Mouse (Mus musculus) kidney, embryonic 16.5 days (tissue): ENCODE results near the gene Cdc42ep2. TPM values are rescaled to one million over a fixed set of nuclear protein-coding genes. Genes with fewer than 3 reads are reported as not detected.

Source experiments
- ATAC-seq: fragments of 200-750 bp; cut with Nextera tagmentation; 2 replicates; pipeline ENCODE4 v1.8.0; 2017; ENCODE audit warnings: moderate TSS enrichment; ENCODE audit not compliant: low FRiP score, low TSS enrichment
- H3K27ac ChIP-seq: fragments of 300-500 bp; sonication (generic); 2 replicates; pipeline ENCODE4 v1.5.1; 2014; ENCODE audit warnings: low read length
- H3K27me3 ChIP-seq: fragments of 300-500 bp; sonication (generic); 2 replicates; pipeline ENCODE4 v1.6.1; 2014; ENCODE audit warnings: low read length, control low read depth, mixed read lengths; ENCODE audit not compliant: insufficient read depth
- H3K36me3 ChIP-seq: fragments of 300-500 bp; sonication (generic); 2 replicates; pipeline ENCODE4 v1.6.1; 2014; ENCODE audit warnings: low read length, control low read depth, mixed read lengths; ENCODE audit not compliant: insufficient read depth
- H3K4me1 ChIP-seq: fragments of 300-500 bp; sonication (generic); 2 replicates; pipeline ENCODE4 v1.6.1; 2014; ENCODE audit warnings: low read length, control low read depth, mixed read lengths; ENCODE audit not compliant: insufficient read depth
- H3K4me2 ChIP-seq: fragments of 300-500 bp; sonication (generic); replicated peaks from 2 replicates; pipeline ENCODE4 v1.6.1; 2014; ENCODE audit warnings: low read depth, low read length
- H3K4me3 ChIP-seq: fragments of 300-500 bp; sonication (generic); 2 replicates; pipeline ENCODE4 v1.5.1; 2014; ENCODE audit warnings: mild to moderate bottlenecking, low read length
- H3K9ac ChIP-seq: fragments of 300-500 bp; sonication (generic); replicated peaks from 2 replicates; pipeline ENCODE4 v1.6.1; 2014; ENCODE audit warnings: low read length
- H3K9me3 ChIP-seq: fragments of 300-500 bp; sonication (generic); 2 replicates; pipeline ENCODE4 v1.6.1; 2016; ENCODE audit warnings: low read length, control low read depth
- WGBS: fragments of 180-500 bp; shearing (Covaris S2); extraction: QIAGEN DNeasy Blood & Tissue Kit; methylation state at CpG from one replicate; pipeline ENCODE4 v1.1.7; 2014; 5-methylcytosine and 5-hydroxymethylcytosine counted together
- polyA plus RNA-seq: library from polyadenylated mRNA; unstranded; fragments of >200 nt; fragmentation: Nextera tagmentation; extraction: Ambion mirVana; gene quantifications from 2 replicates; pipeline ENCODE4 v1.2.1, GENCODE M21; 2015

Cdc42ep2 gene
- polyA plus RNA-seq, 1 experiment from 2014 or later = 16.5 TPM

DNA sequence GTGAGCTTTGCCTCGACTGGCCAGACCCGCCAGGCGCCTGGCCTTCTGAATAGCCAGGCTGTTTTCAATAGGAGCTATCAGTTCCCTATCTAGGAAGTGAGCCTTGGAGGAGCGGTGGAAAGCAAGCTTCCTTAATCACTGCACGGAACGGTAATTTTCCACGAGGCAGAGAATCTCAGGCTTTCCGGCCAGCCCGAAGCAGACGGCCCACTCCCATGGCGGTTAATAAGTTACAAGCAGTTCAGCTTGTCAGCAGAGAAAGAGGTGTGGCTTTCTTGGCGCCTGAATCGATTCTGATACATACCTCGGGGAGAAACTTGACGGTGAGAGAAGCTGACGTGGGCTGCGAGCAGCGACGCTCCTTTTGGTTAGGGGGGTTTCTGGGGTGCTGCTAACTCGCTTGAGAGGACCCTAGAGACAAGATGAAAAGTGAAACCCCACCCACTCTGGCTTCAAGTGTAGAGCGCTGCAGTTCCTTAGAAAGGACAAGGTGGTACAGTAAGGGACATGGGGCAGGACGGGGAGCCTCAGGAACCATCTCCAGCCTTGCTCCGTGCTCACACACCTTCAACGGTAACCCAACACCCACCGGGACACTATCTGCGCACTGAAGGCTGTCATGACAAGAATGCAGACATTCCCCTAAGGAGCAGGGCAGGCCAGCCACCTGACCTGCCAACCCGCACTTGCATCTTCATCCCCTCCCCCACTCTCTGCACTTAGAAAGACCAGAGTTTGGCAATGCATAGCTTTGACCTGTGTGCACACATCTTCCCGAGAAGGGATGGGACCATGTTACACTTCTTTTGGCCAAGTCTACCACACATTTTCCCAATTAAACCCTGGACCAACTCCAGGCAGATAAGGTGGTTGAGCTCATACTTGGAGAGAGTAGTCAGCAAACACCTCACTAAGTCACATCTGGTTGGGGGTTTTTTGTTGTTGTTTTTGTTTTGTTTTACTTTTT is 31.4 kb upstream of the Cdc42ep2 start:
- Histone ChIP-seq H3K27me3 (no peaks in the 10 kb centered on the region), H3K4me2 (peak overlapping the region; percentile 35), H3K9ac (no peak overlapping the region), H3K4me3 (peak overlapping the region; percentile 15), H3K9me3 (no peaks in the 10 kb centered on the region), H3K4me1 (peaks cover 44% of the 10 kb centered on the region), H3K27ac (peak overlapping the region; percentile 57), H3K36me3 (peaks cover 14% of the 10 kb centered on the region)
- peak; percentile 67 for ATAC-seq
- WGBS = 49% methylated on average over 28 of the region's 28 CpGs

DNA sequence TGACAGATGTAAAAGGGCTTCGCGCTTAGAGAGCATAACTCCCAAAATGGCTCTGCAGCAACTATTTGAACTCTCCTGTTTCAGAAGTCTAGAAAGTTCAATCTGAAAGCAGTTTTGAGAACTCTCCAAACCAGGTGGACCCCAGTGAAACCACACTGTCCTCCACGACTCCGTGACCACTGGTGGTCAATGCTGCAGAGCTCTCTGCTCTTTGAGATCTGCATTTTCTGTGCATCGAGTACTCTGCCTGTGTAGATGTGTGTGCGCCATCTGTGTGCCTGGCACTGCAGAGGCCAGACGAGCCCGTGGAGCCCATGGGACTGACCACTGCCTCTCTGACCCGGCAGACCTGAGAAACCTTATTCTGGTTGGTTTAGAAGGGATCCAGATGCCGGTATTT is 30.3 kb upstream of the Cdc42ep2 start:
- 0 out of 2 replicates have a peak overlapping the region, but pooled peaks have one; percentile 2 for H3K4me2 ChIP-seq
- WGBS = 65% methylated on average over 10 of the region's 10 CpGs
- peak overlapping the region; percentile 57 for H3K27ac ChIP-seq
- H3K27me3 ChIP-seq = no peaks in the 10 kb centered on the region
- peak overlapping the region; percentile 47 for H3K9ac ChIP-seq
- H3K9me3 ChIP-seq = no peaks in the 10 kb centered on the region
- H3K36me3 ChIP-seq = peaks cover 23% of the 10 kb centered on the region
- no peak for ATAC-seq
- H3K4me3 ChIP-seq = no peak overlapping the region
- peaks cover 44% of the 10 kb centered on the region for H3K4me1 ChIP-seq

DNA sequence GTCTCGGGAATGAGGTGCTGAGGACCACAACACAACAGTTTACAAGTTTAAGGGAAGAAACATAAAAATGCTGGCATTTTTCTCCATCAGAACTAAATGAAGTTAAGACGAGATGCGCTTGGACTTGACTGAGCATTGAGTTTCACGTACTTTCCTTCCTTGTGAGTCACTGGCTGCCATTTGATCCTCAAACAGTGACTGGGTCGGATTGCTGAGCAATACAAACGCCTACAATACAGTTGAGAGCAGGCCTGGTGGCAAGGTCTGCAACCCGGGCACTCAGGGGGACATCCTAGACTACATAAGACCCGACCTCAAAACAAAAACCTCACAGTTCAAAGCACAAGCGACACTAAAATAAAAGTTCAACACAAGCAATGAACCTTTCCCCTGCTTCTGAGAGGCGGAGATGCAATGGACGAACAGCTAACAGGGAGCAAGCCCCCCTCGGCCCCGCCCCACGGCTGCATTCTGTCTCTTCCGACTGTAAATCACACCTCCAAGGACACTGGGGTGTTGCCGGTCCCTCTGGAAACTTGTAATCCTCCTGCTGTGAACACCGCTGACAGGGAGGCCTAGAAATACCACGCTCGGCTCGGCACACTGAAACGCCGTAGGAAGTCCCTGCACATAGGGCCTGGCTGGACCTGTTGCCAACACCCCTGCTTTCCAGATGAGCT is 29.6 kb upstream of the Cdc42ep2 start:
- H3K4me1 ChIP-seq = peaks cover 44% of the 10 kb centered on the region
- no peak for ATAC-seq
- peak overlapping the region; percentile 57 for H3K27ac ChIP-seq
- H3K27me3 ChIP-seq = no peaks in the 10 kb centered on the region
- H3K36me3 ChIP-seq = peaks cover 26% of the 10 kb centered on the region
- peak overlapping the region; percentile 47 for H3K9ac ChIP-seq
- H3K4me3 ChIP-seq = no peak overlapping the region
- 0 out of 2 replicates have a peak overlapping the region, but pooled peaks have one; percentile 3 for H3K4me2 ChIP-seq
- no peaks in the 10 kb centered on the region for H3K9me3 ChIP-seq
- 32% methylated on average over 22 of the region's 22 CpGs for WGBS

DNA sequence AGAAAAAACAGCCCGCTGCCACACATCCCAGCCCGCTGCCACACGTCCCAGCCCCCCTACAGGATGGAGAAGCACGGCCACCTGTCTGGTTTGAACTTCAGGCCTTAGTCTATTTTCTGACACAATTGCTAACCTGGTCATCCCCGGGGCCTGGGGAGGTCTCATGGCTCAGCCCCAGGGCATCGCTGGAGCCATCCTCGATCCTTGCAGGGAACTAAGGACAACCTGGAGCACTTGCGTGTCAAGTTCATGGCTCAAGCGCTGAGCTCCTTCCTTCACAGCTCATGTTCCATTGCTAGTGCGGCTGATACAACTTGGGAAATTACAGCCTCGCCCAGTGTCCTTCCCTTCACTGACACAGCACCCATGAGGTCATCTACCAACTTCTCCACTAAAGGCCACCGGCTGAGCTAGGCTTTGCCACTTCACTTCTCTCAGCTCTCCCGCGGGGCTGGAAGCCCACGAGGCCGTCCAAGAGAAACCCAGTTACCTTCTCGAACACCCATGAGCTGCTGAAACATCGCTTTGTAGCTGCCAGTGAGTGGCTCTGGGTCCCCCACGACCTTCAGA is 28.7 kb upstream of the Cdc42ep2 start:
- Histone ChIP-seq H3K36me3 (peaks cover 25% of the 10 kb centered on the region), H3K4me2 (no peak overlapping the region), H3K27me3 (no peaks in the 10 kb centered on the region), H3K27ac (peak overlapping the region; percentile 90), H3K9me3 (no peaks in the 10 kb centered on the region), H3K4me3 (no peak overlapping the region), H3K9ac (0 out of 2 replicates have a peak overlapping the region, but pooled peaks have one; percentile 47), H3K4me1 (peaks cover 44% of the 10 kb centered on the region)
- ATAC-seq = no peak
- WGBS = 88% methylated on average over 19 of the region's 19 CpGs

DNA sequence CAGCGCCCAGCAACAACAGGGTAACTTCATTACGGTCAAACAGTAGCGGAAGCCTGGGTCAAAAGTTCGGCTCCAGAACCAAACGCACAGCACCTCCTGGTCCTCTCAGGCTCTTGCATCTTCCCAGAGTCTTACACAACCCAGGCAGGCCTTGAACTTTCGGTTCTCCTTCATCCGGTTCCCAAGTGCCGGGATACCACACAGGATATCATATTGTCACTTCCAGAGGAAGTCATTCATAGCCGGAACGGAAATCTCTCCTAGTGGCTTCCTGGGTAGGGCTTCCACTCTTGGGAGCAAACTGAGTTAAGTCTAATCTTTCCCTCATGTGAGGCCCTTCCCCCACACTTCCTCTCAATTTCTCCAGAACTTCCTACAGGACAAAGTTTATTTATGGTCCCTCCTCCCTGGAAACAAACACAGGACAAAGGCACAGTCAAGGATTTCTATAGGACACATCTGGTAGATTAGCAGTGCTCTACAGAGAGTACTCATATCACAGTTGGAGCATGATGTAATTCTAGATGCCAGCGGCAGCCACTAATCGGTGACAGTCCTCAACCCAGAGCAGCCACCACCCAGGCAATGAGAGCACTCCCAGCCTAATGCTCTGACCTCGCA is 27.6 kb upstream of the Cdc42ep2 start:
- peak; percentile 47; the same call in 1 of the 2 replicates for ATAC-seq
- Histone ChIP-seq H3K9me3 (no peaks in the 10 kb centered on the region), H3K36me3 (peaks cover 30% of the 10 kb centered on the region), H3K4me2 (peak overlapping the region; percentile 3; the same call in 1 of the 2 replicates), H3K4me3 (no peak overlapping the region), H3K9ac (peak overlapping the region; percentile 42), H3K4me1 (peaks cover 44% of the 10 kb centered on the region), H3K27ac (peak overlapping the region; percentile 90), H3K27me3 (no peaks in the 10 kb centered on the region)
- 52% methylated on average over 13 of the region's 13 CpGs for WGBS

DNA sequence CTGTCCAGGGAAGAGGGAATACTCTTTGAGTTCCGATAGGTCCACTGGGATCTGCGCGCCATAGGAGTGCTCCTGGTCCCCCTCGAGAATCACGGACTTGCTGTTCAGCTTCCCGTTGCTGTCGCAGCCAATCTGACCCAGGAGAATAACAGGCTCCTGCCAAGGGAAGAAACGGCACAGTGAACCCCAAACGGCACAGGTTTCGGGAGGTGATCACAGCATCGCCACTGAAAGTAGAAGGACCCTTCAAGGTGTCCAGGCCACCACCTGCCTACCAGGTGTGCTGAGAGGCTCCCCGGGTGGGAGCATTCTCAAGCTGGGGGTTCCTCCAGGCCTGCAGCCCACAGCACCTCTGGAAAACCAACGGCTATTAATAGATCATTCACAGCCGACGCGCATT is 27.0 kb upstream of the Cdc42ep2 start:
- H3K27me3 ChIP-seq = no peaks in the 10 kb centered on the region
- no peak overlapping the region for H3K4me3 ChIP-seq
- peak overlapping the region; percentile 3; the same call in 1 of the 2 replicates for H3K4me2 ChIP-seq
- H3K4me1 ChIP-seq = peaks cover 46% of the 10 kb centered on the region
- no peak for ATAC-seq
- H3K27ac ChIP-seq = peak overlapping the region; percentile 90; the same call in 1 of the 2 replicates
- H3K9me3 ChIP-seq = no peaks in the 10 kb centered on the region
- 86% methylated on average over 16 of the region's 16 CpGs for WGBS
- no peak overlapping the region for H3K9ac ChIP-seq
- peaks cover 30% of the 10 kb centered on the region for H3K36me3 ChIP-seq

DNA sequence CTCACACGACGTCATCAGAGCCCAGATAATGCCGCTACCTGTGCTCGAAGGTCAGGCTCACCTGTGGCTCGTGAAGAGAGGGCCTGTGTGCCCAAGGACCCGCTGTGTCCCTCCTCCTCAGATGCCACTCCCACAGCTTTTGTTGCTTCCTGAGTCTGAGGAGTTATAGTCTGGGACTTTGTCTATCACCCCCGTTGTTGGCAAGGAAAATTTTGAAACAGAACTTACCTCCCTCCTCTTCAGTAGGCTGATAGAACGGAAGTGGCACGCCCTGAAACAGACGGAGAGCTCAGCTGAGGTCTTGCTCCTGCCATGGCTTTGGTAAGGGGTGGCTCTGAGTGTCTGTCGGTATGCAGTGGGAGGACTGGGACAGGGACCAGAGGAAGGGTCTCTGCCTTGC is 25.6 kb upstream of the Cdc42ep2 start:
- Histone ChIP-seq H3K36me3 (peaks cover 30% of the 10 kb centered on the region), H3K4me3 (no peak overlapping the region), H3K27me3 (no peaks in the 10 kb centered on the region), H3K9ac (no peak overlapping the region), H3K4me1 (peaks cover 47% of the 10 kb centered on the region), H3K9me3 (no peaks in the 10 kb centered on the region), H3K4me2 (no peak overlapping the region), H3K27ac (no peak overlapping the region)
- 93% methylated on average over 11 of the region's 11 CpGs for WGBS
- no peak for ATAC-seq

DNA sequence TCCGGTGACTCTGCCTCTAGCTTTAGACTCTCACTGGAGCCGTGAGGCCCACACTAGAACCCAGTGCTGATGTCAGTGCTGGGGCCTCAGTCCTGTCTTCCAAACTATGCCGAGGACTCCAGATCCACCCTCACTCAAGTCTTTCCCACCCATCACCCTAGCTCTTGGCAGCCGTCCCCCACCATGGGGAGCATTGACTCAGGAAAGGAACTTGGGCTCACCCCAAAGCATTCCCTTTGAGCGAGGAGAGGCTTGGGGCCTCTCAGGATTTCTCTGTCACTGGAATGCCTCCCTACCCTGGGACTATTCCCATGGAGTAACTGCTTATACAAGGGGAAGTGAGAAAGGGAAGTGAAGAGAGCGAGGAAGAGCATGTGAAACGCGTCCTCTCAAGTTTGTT is 21.3 kb upstream of the Cdc42ep2 start:
- 58% methylated on average over 8 of the region's 8 CpGs for WGBS
- H3K36me3 ChIP-seq = peaks cover 26% of the 10 kb centered on the region
- no peak for ATAC-seq

DNA sequence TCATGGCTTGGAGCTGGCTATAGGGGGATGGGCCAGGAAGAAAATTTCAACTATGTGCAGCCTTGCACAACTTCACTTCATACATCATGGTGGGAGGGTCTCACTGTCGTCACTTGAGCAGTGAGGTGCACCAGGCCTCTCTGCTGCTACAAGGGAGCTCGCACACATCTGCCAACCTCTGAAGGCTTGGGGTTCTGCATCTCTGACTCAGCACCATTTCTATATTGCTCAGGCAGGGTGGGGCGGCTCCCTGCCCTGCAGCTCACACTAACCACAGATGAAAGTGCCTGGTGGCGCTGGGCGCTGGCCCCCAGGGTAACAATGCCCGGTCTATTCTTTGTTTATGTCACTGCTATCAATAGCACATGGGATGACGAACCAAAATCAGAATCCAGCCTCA is 20.4 kb upstream of the Cdc42ep2 start:
- H3K4me2 ChIP-seq = no peak overlapping the region
- peak; percentile 71 for ATAC-seq
- no peaks in the 10 kb centered on the region for H3K27me3 ChIP-seq
- H3K4me1 ChIP-seq = peaks cover 36% of the 10 kb centered on the region
- H3K36me3 ChIP-seq = peaks cover 19% of the 10 kb centered on the region
- WGBS = 55% methylated on average over 7 of the region's 7 CpGs
- H3K9me3 ChIP-seq = no peaks in the 10 kb centered on the region
- H3K9ac ChIP-seq = peak overlapping the region; percentile 22; the same call in 1 of the 2 replicates
- peak overlapping the region; percentile 84 for H3K27ac ChIP-seq
- H3K4me3 ChIP-seq = no peak overlapping the region

More for the DNA sequence above, 21.3 kb upstream of the Cdc42ep2 start:
- Histone ChIP-seq H3K4me2 (no peak overlapping the region), H3K9me3 (no peaks in the 10 kb centered on the region), H3K27me3 (no peaks in the 10 kb centered on the region), H3K9ac (no peak overlapping the region), H3K4me3 (no peak overlapping the region), H3K4me1 (peaks cover 28% of the 10 kb centered on the region), H3K27ac (peak overlapping the region; percentile 84)
